Mouse (Mus musculus) G1E-ER4 (cell line): Measurements from ENCODE around the gene Lrpprc. TPM values are rescaled to one million over a fixed set of nuclear protein-coding genes. Genes with fewer than 3 reads are reported as not detected.

ENCODE experiments used
- GATA1 ChIP-seq: IDR thresholded peaks from one replicate; pipeline ENCODE4 v1.8.0; 2012; ENCODE audit warnings: low read length, inconsistent platforms
- polyA plus RNA-seq: library from polyadenylated mRNA; stranded (reverse); fragments of >175 nt; gene quantifications from 2 replicates; pipeline ENCODE4 v1.2.3, GENCODE M21; 2012

Gene Lrpprc
- polyA plus RNA-seq, 1 experiment = 19.9 TPM

GRCm38 (mm10) chr17:84698727-84699126 lies 91.9 kb downstream of the Lrpprc start:
- no peak for TF ChIP-seq GATA1

DNA sequence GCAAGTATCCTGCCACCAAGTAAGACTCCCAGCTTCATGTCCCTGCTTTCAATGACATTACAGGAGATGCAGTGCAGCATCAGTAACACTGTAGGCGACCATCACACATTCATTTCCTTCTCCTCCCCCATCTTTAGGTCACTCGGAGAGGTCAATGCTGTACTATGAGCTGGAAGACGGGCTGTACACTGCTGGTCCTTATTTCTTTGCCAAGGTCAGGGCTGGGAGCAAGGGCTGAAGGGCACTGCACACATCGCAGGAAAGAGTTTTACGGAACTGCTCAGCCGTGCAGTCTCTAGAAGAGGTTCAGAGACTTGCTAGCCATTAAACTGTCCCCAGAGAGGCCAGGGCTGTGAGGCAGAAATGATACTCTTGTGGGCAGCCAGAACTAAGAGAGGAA lies 94.1 kb downstream of the Lrpprc start:
- TF ChIP-seq GATA1 = no peak

- TF ChIP-seq GATA1 = no peak
Observed at GRCm38 (mm10) chr17:84693741-84694140, 96.8 kb downstream of the Lrpprc start.

DNA sequence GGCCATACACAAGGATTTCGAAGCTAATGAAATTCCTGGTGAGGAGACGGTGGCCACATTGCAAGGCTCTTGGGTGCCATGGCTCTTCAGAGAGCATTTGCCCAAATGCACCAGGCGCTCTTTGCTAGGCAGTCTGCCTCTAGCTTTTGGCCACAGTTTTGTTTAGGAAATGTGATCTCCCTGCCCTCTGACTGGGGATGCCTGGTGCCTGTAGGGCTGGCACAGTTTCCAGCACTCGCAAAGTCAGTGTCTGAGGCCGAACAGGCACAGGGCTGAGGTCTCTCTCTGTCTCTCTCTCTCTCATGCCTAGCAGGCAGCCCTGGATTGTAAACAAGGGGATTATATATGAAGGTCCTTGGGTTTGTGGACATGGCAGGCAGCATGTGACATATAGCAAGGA lies 100.5 kb downstream of the Lrpprc start:
- TF ChIP-seq GATA1 = no peak

DNA sequence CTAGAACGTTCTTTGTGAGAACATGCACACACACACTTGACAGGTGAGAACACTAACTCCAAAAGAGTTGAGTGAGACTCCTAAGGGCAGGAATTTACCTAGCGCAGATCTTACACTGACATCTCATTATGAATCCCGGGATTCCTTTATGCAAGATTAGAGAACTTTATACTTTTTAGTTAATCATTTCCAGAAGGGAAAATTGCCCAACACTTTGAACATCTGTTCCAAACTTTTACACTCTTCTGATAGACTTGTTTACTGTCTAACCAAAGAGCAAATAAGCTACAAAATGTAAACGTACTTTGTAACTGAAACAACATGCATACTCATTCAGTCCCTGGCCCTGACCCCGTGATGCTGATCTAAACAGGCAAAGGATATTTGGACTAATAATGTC lies 101.3 kb downstream of the Lrpprc start:
- TF ChIP-seq GATA1 = no peak

DNA sequence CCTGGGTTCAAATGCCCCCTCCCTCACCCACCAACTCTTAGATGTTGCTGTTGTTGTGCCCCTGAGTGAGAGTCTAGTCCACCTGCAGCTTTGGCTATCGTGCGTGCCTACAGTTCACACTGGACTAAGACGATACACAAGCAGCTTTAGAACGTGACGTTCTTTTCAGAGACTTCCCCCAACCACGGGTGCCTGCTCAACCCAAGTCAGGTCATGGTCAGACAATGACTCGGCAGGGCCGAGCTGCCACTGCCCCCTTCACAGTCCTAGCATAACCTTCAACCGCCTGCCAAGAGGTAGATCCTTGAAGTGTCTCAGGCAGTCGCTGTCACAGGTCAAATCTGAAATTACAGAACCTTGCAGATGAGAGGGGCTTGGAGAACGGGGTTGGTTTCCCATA lies 101.8 kb downstream of the Lrpprc start:
- no peak for TF ChIP-seq GATA1

DNA sequence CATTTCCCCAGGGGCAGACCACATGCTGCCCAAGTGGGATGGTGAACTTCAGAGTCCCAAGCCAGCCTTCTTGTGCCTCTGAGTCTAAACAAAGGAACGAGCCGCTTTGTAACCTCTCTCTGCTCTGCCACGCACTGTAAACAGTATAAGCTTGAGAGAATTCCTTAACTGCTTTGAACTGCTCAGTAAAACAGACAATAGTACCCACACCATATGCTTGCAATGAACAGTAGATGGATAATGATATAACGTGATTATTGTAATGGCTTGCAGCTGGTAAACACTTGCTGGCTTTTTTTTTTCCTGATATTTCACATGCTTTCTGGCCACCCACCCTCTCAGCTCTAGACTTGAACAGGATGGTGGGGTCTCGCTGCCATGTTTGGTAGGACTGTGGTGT lies 102.6 kb downstream of the Lrpprc start:
- no peak for TF ChIP-seq GATA1

- TF ChIP-seq GATA1 = no peak
Observed at GRCm38 (mm10) chr17:84685286-84685685, 105.3 kb downstream of the Lrpprc start.

- no peak for TF ChIP-seq GATA1
Observed at GRCm38 (mm10) chr17:84684284-84684683, 106.3 kb downstream of the Lrpprc start.

DNA sequence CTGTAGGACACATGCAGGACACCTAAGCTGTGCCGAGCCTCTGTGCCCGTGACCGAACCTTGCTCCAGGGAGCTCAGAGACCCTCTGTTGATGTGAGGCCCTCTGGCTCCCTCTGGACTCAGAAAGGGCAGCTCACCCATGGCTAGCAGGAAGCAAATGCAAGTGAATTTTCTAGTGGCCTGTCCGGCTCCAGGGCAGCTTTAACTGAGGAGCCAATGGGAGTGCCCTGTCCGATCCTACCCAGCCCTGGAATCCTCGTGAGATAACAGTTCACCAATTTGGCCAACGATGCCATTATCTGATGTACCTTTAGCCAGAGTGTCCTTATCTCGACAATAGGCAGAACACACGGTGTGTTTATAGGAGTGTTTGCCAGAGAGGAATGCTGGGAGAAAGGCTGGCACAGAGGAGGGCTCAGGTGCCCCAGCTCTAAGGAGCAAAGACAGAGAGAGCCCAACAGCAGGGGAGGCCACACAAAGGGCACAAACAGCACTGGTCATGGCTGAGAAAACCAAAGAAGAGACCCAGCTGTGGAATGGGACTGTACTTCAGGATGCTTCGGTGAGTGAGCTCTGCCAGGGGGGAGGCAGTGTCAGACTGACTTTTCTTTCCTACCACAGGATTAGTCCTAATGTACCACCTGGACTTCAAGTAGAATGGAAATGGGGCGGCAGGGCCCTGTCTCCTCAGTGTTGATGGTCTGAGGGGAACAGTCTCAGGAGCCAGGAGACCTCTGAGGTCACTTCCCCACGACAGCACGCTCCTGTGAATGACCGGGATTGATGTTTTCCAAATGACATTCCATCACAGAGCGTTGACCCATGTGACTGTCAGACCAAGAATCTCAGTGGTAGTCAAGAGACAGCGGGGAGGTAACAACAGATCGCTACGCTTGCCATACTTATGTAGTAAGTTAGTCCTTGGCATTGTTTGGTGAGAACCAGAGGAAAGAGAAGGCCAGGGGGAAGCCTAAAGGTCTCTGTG lies 107.6 kb downstream of the Lrpprc start, which contains the start of gene Abcg5:
Abcg5 (minus strand) TSS at position 278 of the 984 bp plus-strand sequence.
- no peak for TF ChIP-seq GATA1

- no peak for TF ChIP-seq GATA1
Observed at GRCm38 (mm10) chr17:84681670-84682069, 108.9 kb downstream of the Lrpprc start.

- TF ChIP-seq GATA1 = no peak
Observed at GRCm38 (mm10) chr17:84677595-84677994, 113.0 kb downstream of the Lrpprc start.

DNA sequence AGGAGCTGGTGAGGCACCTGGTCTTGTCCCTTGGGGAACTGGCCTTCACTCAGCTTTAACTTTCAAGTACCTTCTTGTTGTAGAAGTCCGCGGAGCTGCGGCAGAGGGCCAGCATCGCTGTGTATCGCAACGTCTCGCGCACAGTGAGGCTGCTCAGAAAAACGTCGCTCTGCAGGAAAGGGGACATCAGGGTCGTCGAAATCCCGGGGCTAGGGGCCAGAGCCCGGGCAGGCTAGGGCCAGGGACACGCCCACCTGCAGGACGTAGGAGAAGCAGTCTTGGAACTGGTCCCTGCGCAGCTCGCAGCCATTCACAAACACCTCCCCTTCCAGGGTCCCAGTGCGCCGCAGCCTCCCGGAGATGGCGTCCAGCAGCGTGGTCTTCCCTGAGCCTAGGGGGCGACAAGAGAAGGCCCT lies 114.6 kb downstream of the Lrpprc start, which contains the start of gene Abcg8:
Abcg8 (plus strand) TSS at position 352 of the 416 bp plus-strand sequence.
- TF ChIP-seq GATA1 = no peak

- TF ChIP-seq GATA1 = no peak
Observed at GRCm38 (mm10) chr17:84675204-84675603, 115.4 kb downstream of the Lrpprc start.

DNA sequence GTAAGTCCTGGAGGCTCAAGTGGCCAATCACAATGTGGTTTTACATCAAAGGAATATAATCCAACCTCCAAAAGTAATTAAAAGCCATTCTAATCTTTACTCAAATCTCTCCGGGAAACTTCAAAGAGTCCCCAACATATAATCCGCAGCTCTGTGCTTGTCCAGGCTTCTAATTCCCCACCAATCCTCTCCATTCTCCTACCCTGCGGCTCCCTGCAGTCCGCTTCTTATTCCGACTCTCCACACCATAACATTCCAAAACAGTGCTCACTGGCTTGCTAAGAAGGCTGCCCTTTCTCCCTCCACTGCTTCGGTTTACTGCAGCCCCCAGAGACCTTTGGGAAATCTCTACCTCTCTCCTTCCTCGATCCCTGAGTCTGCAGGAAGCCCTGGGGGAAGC lies 116.5 kb downstream of the Lrpprc start:
- no peak for TF ChIP-seq GATA1

- TF ChIP-seq GATA1 = no peak
Observed at GRCm38 (mm10) chr17:84672376-84673369, 117.9 kb downstream of the Lrpprc start.
